Mouse (Mus musculus): ENCODE measurements around the gene Dop1a. TPM values are rescaled to one million over a fixed set of nuclear protein-coding genes. Genes with fewer than 3 reads are reported as not detected.

The Dop1a gene
- polyA plus RNA-seq, 1 experiment from 2014 or later: 7.2 TPM

- DNase-seq (ENCODE audit: low spot score): no peak
- Histone ChIP-seq H3K27me3 (ENCODE audit: control insufficient read depth, insufficient read depth, low read length) (no peaks in the 10 kb centered on the region), H3K27ac (replicated peaks) (no peak overlapping the region), H3K4me2 (replicated peaks; ENCODE audit: low read depth) (no peak overlapping the region), H3K36me3 (ENCODE audit: control insufficient read depth, insufficient read depth, low read length) (peaks cover 25% of the 10 kb centered on the region), H3K9me3 (ENCODE audit: control insufficient read depth, low read length) (no peaks in the 10 kb centered on the region), H3K4me3 (ENCODE audit: low read depth, low read length) (no peak overlapping the region), H3K4me1 (replicated peaks; ENCODE audit: control insufficient read depth, insufficient read depth) (no peaks in the 10 kb centered on the region), H3K9ac (ENCODE audit: low read length) (no peak overlapping the region)
- TF ChIP-seq EP300 (optimal IDR thresholded peaks at IDR 0.05): no peak
- TF ChIP-seq CTCF (IDR thresholded peaks at IDR 0.05; ENCODE audit: low read depth): no peak
- 80% methylated on average over 3 of the region's 3 CpGs for WGBS
- ATAC-seq (ENCODE audit: low FRiP score, low TSS enrichment): no peak
Measured at GRCm38 (mm10) chr9:86560543-86560942, 93.6 kb downstream of the Dop1a start.

- no peaks in the 10 kb centered on the region for H3K27me3 ChIP-seq (ENCODE audit: control insufficient read depth, insufficient read depth, low read length)
- 72% methylated on average over 3 of the region's 3 CpGs for WGBS
- peaks cover 12% of the 10 kb centered on the region for H3K36me3 ChIP-seq (ENCODE audit: control insufficient read depth, insufficient read depth, low read length)
- no peak overlapping the region for H3K27ac ChIP-seq (replicated peaks)
- ATAC-seq (ENCODE audit: low FRiP score, low TSS enrichment) (no peak), DNase-seq (ENCODE audit: low spot score) (no peak)
- H3K4me1 ChIP-seq (replicated peaks; ENCODE audit: control insufficient read depth, insufficient read depth): 0 out of 2 replicates have a peak, but pooled peaks cover 2% of the 10 kb centered on the region
- no peak for TF ChIP-seq CTCF (IDR thresholded peaks at IDR 0.05; ENCODE audit: low read depth)
- no peak for TF ChIP-seq EP300 (optimal IDR thresholded peaks at IDR 0.05)
- no peak overlapping the region for H3K4me3 ChIP-seq (ENCODE audit: low read depth, low read length)
- H3K9me3 ChIP-seq (ENCODE audit: control insufficient read depth, low read length): no peaks in the 10 kb centered on the region
- H3K9ac ChIP-seq (ENCODE audit: low read length): 0 out of 2 replicates have a peak overlapping the region, but pooled peaks have one; percentile 23
- H3K4me2 ChIP-seq (replicated peaks; ENCODE audit: low read depth): no peak overlapping the region
Measured at GRCm38 (mm10) chr9:86569314-86569910, 102.5 kb downstream of the Dop1a start.

GRCm38 (mm10) chr9:86570261-86570890 is 103.4 kb downstream of the Dop1a start:
- no peak for DNase-seq (ENCODE audit: low spot score)
- Histone ChIP-seq H3K9me3 (ENCODE audit: control insufficient read depth, low read length) (no peaks in the 10 kb centered on the region), H3K4me1 (replicated peaks; ENCODE audit: control insufficient read depth, insufficient read depth) (0 out of 2 replicates have a peak, but pooled peaks cover 2% of the 10 kb centered on the region), H3K9ac (ENCODE audit: low read length) (no peak overlapping the region), H3K27me3 (ENCODE audit: control insufficient read depth, insufficient read depth, low read length) (no peaks in the 10 kb centered on the region), H3K27ac (replicated peaks) (no peak overlapping the region), H3K4me3 (ENCODE audit: low read depth, low read length) (no peak overlapping the region), H3K4me2 (replicated peaks; ENCODE audit: low read depth) (peak overlapping the region; percentile 80), H3K36me3 (ENCODE audit: control insufficient read depth, insufficient read depth, low read length) (peaks cover 7% of the 10 kb centered on the region)
- TF ChIP-seq EP300 (optimal IDR thresholded peaks at IDR 0.05) (no peak), CTCF (IDR thresholded peaks at IDR 0.05; ENCODE audit: low read depth) (no peak)
- WGBS: 78% methylated on average over 10 of the region's 10 CpGs
- no peak for ATAC-seq (ENCODE audit: low FRiP score, low TSS enrichment)

DNA sequence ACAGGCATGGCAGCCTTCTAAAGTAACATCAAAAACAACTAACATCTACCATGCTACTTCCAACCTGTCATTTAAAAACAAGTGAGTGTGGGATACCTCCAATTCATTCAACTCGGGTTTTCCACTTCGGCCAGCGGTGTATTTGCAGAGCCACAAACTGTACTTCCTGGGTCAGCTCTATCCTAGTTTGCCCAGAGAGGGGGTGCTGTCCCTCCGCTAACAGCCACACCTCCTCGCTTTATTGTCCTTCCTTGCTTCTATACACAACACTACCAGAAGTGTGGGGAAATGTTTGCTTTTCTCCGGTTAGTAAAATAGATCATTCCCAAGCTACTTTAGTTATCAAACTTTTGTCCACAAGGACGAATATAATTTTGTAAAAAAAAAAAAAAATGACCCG is 104.0 kb downstream of the Dop1a start:
- Histone ChIP-seq H3K27me3 (ENCODE audit: control insufficient read depth, insufficient read depth, low read length) (no peaks in the 10 kb centered on the region), H3K4me2 (replicated peaks; ENCODE audit: low read depth) (peak overlapping the region; percentile 80), H3K9me3 (ENCODE audit: control insufficient read depth, low read length) (no peaks in the 10 kb centered on the region), H3K4me3 (ENCODE audit: low read depth, low read length) (peak overlapping the region; percentile 71), H3K27ac (replicated peaks) (no peak overlapping the region), H3K4me1 (replicated peaks; ENCODE audit: control insufficient read depth, insufficient read depth) (0 out of 2 replicates have a peak, but pooled peaks cover 2% of the 10 kb centered on the region), H3K36me3 (ENCODE audit: control insufficient read depth, insufficient read depth, low read length) (peaks cover 2% of the 10 kb centered on the region; the same call in 1 of the 2 replicates), H3K9ac (ENCODE audit: low read length) (peak overlapping the region; percentile 4; the same call in 1 of the 2 replicates)
- ATAC-seq (ENCODE audit: low FRiP score, low TSS enrichment) (no peak; the same call in 1 of the 2 replicates), DNase-seq (ENCODE audit: low spot score) (peak; percentile 53)
- 9% methylated on average over 8 of the region's 8 CpGs for WGBS
- TF ChIP-seq CTCF (IDR thresholded peaks at IDR 0.05; ENCODE audit: low read depth) (peak; percentile 33; the same call in 1 of the 2 replicates), EP300 (optimal IDR thresholded peaks at IDR 0.05) (no peak)

DNA sequence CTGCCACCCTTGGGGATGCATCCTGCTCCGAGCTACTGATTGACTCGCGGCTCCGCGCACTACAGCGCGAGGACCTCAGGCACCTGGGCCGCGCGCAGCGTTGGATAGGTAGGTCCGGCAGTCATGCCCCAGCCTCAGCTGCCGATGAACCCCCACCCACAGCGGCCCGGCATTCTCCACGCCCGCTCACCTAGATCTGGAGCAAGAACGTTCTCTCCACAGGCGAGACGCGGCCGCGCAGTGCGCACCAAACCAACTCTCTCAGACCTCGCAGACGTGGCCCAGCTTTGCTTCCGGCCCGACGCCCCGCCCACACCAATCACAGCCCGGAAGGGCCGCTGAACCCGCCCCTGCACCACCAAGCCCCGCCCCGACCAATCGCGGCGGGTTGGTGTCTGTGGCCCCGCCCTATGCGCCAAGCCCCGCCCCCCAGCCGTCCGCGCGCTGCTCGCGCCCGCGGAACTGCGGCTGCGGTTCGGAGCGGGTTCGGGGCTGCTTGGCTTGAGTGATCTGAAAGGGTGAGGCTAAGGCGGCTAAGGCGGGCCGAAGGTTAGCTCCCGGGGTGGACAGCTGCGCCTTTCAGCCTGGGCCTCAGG is 104.7 kb downstream of the Dop1a start, which contains the start of the genes Pgm3 and Rwdd2a:
Gene Pgm3 (minus strand): TSS at position 303 of the 596 bp plus-strand sequence.
Gene Rwdd2a (plus strand): TSS at position 452 of the 596 bp plus-strand sequence.
- Histone ChIP-seq H3K9ac (ENCODE audit: low read length) (peak within 1 kb of the TSS; percentile 82), H3K27ac (replicated peaks) (peak within 1 kb of the TSS; percentile 90), H3K4me1 (replicated peaks; ENCODE audit: control insufficient read depth, insufficient read depth) (0 out of 2 replicates have a peak, but pooled peaks cover 2% of the 10 kb centered on the region), H3K4me2 (replicated peaks; ENCODE audit: low read depth) (peak within 1 kb of the TSS; percentile 89), H3K9me3 (ENCODE audit: control insufficient read depth, low read length) (no peaks in the 10 kb centered on the region), H3K36me3 (ENCODE audit: control insufficient read depth, insufficient read depth, low read length) (peaks cover 2% of the 10 kb centered on the region; the same call in 1 of the 2 replicates), H3K27me3 (ENCODE audit: control insufficient read depth, insufficient read depth, low read length) (no peaks in the 10 kb centered on the region), H3K4me3 (ENCODE audit: low read depth, low read length) (peak within 1 kb of the TSS; percentile 71)
- under 1% methylated on average over 58 of the region's 59 CpGs for WGBS
- peak; percentile 99 for DNase-seq (ENCODE audit: low spot score)
- TF ChIP-seq CTCF (IDR thresholded peaks at IDR 0.05; ENCODE audit: low read depth) (no peak; the same call in 1 of the 2 replicates), EP300 (optimal IDR thresholded peaks at IDR 0.05) (no peak)
- ATAC-seq (ENCODE audit: low FRiP score, low TSS enrichment): peak; percentile 98
